Mouse (Mus musculus): Measurements from ENCODE around the gene Fcf1.
A peak's percentile ranks its signal among the peaks of the same experiment; 100 is the strongest.

The Fcf1 gene

DNA sequence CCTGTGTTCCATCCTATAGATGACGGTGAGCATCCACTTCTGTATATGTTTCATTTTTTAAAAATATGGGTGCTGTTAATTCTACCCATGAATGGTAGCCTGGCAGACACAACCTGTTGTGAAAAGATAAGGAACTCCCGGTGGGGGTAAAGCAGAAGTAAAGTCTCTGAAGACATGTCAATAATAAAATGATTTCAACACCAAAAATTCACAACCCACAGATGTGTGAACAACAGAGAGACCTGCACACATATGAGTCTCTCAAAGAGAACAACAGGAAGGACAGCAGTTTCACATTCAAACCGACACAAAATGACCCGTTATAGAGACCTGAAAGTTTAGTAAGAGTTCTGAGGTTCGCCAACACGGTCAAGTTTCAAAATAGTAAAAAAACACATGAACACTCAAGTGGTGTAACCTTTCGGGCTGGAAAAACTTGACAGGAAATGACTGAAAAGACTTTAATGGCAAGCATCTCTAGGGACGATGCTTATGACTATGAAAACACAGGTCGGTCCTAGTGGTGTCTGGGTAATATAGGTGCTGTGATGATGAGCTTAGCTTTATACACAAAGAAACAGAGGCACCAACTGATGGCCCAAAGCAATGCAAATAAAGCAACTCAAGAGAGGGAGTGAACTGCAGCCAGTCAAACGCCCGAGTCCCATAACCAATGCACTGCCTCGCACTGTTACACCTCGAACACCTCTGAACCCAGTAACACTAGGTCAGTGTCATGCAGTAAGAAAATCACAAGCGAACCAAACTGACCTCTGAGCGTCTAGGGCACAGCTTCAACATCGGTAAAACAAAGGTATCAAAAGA is 1.7 kb upstream of the Fcf1 start:
- no peak for DNase-seq (ENCODE audit: low read depth, low spot score)

DNA sequence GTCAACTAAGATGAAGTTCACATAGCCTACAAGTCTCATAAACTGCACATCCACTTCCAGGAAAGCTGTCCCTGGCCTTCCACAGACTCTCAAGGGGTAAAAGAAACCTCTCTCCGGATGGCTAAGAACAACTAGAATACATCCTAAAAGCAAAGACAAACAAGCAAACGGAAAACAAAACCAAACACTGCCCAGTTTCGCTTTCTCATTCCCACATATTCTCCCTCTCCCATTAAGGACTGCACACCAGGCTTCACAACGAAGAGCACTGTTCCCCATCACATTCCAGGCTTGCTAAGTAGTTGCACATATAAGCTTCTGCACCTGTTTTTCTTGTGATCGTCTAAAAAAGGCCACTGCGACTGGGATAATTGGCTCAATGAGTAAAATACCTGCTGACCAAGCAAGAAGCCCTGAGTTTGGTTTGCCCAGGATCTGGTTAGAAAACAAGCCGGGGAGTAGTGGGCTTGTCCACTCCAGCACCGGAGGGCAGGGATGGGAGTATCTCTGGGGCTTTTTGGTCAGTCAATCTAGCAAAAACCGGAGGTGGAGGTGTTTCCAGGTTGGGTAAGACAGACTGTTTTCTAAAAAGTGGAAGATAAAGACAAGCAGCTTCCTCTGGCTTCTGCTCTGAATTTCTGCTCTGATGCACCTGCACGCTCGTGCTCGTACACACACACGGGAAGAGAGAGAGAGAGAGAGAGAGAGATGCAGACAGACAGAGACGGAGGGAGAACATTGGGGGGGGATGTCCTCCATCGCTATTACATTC is 855 bp upstream of the Fcf1 start:
- DNase-seq (ENCODE audit: low read depth, low spot score): peak; percentile 37

DNA sequence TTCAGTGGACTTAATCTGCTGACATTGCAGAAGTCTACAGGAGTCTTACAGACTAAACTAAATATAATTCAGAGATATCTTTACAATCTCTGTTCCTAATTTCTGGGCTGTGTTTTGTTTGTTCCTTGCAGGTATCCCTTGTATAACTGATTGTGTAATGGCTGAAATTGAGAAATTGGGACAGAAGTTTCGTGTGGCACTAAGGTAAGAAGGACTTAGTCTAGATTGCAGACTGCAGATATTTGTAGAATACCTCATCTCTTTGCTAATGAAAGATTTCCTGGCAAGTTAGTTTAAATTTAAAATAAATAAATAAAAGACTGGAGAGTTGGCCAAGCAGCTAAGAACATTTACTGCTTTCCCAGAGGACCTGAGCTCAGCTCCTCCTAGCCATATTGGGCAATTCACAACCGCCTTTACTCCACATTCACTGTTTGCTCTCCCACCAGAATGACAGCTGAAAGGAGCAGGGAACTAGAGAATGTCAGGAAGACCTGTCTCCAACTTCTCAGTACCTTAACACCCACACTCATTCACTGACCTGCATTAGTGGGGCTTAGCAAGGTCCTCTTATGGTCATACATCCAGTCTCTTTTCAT is 8.7 kb downstream of the Fcf1 start:
- DNase-seq (ENCODE audit: low read depth, low spot score): no peak

DNA sequence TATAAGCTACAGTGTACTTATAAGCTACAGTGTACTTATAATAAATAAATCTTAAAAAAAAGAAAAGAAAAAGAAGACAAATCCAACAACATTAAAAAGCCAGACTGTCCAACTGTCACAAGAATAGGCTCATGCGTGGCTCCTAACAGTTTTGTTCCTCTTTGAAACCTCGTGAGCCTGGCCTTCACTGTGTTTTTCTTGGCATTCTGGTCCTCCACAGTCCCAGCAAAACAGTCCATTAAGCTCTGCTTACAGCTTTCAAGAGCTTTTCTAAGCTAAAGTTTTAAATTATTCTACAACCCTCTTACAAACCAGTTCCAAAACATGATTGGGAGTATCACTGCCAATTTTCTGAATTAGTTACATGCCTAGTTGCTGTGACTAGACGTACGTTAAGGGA is 18.8 kb downstream of the Fcf1 start:
- no peak for DNase-seq (ENCODE audit: low read depth, low spot score)

DNA sequence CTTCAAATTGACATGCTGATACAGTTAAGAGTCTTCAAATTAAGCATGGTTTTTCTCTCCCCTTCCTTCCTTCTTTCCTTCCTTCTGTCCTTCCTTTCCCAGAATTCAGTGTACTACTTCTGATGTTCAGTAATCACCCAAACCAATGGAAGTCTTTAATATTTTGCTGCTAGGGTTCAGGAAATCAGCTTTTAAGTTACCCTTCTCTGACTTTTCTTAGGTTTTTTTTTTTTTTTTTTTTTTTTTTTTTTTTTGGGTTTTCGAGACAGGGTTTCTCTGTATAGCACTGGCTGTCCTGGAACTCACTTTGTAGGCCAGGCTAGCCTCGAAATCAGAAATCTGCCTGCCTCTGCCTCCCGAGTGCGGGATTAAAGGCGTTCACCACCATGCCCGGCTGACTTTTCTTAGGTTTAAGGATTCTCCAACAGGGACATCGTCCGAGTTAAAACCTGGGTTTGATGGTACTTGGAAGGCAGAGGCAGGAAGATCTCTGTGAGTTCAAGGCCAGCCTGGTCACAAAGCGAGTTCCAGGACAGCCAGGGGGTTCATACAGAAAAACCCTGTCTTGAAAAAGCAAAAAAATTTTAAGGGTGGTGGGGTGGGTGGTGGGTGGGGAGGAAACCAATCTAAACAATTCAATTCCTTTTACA is 24.5 kb downstream of the Fcf1 start:
- no peak for DNase-seq (ENCODE audit: low read depth, low spot score)

DNA sequence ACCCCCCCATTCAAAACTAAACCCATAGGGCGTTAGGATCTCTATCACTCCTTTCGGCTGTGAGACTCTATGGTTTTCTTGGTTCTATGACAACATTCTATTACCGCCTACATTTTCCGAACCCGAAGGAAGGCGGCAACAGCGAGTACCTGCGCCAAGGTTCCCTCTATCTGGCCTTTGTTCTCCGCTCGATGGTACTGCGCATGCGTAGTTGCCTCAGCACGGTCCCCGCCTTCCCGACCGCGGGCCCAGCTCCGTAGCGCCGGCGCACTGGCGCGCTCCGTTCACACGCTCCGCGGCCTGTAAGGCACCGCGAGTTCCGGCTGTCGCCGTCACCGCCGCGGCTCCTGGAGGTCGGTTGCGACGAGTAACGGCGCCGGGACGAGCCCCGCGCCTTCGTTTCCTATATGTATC is 25.4 kb downstream of the Fcf1 start, which contains the start of gene Ylpm1:
TSS of gene Ylpm1 (plus strand) at position 239 of the 414 bp plus-strand sequence.
- peak; percentile 98 for DNase-seq (ENCODE audit: low read depth, low spot score)

DNA sequence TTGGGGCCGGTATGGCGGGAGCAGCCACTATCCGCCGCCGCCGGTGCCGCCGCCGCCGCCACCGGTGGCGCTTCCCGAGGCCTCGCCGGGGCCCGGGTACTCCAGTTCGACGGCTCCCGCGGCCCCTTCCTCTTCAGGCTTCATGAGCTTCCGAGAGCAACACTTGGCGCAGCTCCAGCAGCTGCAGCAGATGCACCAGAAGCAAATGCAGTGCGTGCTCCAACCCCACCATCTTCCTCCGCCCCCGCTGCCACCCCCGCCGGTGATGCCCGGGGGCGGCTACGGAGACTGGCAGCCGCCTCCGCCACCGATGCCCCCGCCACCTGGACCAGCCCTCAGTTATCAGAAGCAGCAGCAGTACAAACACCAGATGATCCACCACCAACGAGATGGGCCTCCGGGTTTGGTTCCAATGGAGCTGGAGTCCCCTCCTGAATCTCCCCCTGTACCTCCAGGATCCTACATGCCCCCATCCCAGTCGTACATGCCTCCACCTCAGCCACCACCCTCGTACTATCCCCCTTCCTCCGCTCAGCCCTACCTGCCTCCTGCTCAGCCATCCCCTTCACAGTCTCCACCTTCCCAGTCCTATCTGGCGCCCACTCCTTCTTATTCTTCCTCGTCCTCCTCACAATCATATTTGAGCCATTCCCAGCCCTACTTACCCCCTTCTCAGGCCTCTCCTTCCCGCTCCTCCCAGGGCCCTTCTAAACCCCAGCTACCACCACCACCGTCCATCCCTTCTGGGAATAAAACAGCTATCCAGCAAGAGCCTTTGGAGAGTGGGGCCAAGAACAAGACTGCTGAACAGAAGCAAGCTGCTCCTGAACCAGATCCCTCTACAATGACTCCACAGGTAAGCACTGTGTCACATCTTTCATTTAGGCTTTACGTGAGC is 26.1 kb downstream of the Fcf1 start:
- DNase-seq (ENCODE audit: low read depth, low spot score): peak; percentile 39

DNA sequence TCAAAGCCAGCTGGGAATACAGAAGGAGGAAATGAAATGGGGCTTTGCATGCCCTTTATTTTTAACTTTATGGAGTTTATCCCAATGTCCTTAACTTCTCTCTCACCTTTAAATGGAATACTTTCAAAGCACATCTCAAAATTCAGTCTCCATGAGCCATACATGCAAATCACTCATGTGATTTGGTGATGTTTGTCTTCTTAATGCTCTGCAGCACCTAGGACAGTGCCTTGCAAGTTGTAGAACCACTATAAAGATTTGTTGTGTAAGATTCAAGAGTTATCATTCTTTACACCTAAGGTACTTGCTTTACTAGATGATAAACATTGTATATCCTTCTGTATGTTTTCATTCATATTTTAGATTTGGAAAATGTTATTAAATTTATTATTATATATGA is 28.4 kb downstream of the Fcf1 start:
- peak; percentile 12 for DNase-seq (ENCODE audit: low read depth, low spot score)

DNA sequence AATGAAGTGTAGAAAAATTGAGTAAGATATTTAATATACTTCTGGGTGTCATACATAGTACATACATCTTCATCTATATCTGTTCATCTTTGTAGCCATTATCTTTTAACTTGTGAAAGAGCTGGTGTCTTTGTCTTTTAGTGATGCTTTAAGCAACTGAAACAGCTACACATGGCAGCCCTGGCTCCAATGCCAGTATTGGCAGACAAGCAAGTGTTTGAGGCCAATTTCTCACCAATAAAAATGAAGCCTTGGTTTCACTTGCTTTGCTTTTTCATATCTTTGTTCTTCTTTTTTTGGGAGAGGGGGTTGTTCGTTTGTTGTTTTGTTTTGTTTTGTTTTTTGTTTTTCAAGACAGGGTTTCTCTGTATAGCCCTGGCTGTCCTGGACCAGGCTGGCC is 35.5 kb downstream of the Fcf1 start:
- no peak for DNase-seq (ENCODE audit: low read depth, low spot score)

DNA sequence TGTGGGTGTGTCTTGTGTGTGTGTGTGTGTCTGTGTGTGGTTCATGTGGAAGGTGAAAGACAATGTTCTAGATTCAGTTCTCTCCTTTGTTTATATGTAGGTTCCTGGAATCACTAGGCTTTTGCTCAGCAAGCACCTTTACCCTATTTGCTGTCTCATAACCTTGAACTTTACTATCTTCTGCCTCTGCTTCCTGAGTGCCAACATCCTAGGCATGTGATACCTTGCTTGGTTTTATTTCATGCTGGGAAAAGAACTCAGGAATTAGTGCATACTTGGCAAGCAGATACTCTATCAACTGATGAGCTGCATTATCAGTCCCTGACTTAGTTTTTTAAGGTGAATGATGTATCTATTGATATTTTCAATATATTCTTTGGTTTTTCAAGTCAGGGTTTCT is 36.3 kb downstream of the Fcf1 start:
- no peak for DNase-seq (ENCODE audit: low read depth, low spot score)

DNA sequence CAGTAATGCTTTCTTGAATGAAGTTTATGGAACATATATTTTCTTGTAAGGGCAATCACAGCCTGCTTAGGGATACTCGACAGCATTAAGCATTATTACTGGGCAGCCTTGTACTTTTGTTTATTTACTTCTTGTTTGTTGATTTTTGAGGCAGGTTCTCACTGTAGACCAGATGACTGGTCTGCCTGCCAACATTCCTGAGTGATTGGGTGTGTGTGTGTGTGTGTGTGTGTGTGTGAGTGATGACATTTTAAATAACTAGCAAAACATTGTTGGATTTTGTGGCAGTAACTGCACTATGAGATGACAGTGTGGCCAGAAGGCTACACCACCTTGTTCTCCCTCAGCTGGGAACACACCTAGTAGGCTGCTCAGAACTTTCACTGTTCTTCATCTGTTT is 39.1 kb downstream of the Fcf1 start:
- peak; percentile 44 for DNase-seq (ENCODE audit: low read depth, low spot score)

DNA sequence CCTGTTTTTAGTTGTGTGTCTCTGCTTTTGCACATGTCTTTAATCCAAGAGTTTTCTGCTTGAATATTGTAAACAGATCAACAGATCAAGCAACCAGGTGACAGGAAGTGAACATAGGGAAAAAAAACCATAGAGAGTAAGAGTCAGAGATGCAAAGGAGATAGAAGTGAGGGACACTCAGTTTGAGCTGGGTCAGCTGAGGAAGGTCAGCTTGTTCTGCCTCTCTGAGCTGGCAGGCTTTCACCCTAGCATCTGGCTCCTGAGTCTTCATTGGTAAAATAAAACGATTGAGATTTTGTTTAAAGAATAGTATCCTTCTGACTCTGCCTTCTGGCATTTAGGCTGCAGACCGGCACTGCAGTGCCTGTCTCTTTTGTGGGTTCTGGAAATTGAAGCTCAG is 39.8 kb downstream of the Fcf1 start:
- DNase-seq (ENCODE audit: low read depth, low spot score): no peak

DNA sequence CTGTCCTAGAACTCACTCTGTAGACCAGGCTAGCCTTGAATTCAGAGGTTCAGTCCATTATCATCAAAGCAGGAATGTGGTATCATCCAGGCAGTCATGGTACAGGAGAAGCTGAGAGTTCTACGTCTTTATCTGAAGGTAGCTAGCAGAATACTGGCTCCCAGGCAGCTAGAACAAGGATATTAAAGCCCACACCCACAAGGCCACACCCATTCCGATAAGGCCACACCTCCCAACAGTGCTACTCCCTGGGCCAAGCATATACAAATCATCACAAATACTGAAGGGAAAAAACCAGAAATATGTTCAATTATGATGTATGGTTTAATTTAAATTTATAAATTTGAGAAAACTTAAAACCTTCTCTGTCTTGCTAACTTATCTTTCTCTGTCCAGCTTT is 41.5 kb downstream of the Fcf1 start:
- no peak for DNase-seq (ENCODE audit: low read depth, low spot score)

DNA sequence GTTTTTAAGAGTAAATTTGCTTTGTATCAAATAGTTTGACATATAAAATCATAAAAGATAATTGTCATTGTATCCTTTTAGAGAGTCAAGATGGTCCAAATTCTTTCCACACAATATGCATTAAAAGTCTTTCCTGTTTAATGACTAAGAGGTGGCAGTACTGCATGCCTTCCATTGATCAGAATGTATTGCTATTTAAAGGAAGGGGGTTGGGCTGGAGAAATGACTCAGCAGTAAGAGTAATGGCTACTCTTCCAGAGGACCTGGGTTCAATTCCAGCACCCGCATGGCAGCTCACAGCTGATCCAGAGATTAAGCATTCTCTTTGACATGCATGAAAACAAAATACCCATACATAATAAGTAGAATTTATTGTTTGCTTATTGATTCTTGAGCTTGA is 51.4 kb downstream of the Fcf1 start:
- no peak for DNase-seq (ENCODE audit: low read depth, low spot score)

DNA sequence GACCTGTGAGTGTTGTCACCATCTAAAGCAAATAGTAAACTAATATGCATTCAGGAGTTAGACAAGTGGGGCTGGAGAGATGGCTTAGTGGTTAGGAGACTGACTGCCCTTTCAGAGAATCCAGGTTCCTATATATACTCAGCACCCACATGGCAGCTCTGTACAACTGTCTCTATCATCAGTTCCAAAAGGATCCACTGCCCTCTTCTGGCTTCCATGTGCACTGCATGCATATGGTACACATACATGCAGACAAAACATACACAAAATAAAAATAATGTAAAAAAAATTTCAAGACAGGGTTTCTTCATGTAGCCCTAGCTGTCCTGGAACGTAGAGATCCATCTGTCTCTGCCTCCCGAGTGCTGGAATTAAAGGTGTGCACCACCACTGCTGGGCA is 62.0 kb downstream of the Fcf1 start:
- DNase-seq (ENCODE audit: low read depth, low spot score): peak; percentile 63
